22 mouse cellular contexts compared by ENCODE assay signal in the genomic region with DNA sequence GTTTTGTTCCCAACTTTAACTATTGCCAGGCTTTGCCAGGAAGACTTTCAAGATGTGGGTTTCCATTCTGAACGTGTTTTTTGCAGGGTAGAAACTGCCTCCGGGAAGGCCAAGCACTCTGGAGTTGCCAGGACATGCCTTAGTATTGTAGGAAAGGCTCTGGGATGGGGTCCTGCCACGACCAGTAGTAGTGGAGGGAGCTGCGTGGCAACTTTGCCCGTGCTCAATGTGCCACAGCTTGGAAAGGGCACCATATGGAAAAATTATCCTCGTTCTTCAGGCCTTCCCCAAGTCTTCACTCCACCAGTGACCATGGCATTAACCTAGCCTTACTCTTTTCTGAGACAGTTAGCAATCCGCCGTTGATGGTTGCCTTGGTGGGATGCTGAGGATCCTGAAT.
"Had no signal": no experiment of that assay in that cellular context is flagged by ENCODE, and none has a peak within 500 bp of the region (broad histone marks: within the 10 kb centered on the region; RNA-seq: fewer than 3 reads in every experiment).

No protein-coding gene starts in this region.

- H3K4me1 ChIP-seq: liver, embryonic 12.5 days; liver, embryonic 15.5 days had no signal

- H3K4me3 ChIP-seq: limb, embryonic 10.5 days; limb, embryonic 13.5 days; liver, embryonic 12.5 days; liver, embryonic 15.5 days; lung, embryonic 15.5 days; megakaryocyte, embryonic 14.5 days; midbrain, embryonic 10.5 days; midbrain, embryonic 13.5 days had no signal

- H3K27ac ChIP-seq: kidney, postnatal 0 days; limb, embryonic 10.5 days; limb, embryonic 13.5 days; liver, embryonic 12.5 days; liver, embryonic 15.5 days; lung, embryonic 15.5 days; midbrain, embryonic 10.5 days; midbrain, embryonic 13.5 days; stomach, postnatal 0 days had no signal

- DNase-seq: kidney, adult 18-20 months; kidney, postnatal 36 days; liver; lung, adult 18-20 months; lung, postnatal 10 days; lung, postnatal 36 days; right cerebral cortex, adult 18-20 months; right cerebral cortex, postnatal 14 days; right cerebral cortex, postnatal 4 days; thymus, adult 2 months; thymus, postnatal 14 days; thymus, postnatal 4 days had no signal
